ENCODE assay signal across 31 mouse cellular contexts in the genomic region with DNA sequence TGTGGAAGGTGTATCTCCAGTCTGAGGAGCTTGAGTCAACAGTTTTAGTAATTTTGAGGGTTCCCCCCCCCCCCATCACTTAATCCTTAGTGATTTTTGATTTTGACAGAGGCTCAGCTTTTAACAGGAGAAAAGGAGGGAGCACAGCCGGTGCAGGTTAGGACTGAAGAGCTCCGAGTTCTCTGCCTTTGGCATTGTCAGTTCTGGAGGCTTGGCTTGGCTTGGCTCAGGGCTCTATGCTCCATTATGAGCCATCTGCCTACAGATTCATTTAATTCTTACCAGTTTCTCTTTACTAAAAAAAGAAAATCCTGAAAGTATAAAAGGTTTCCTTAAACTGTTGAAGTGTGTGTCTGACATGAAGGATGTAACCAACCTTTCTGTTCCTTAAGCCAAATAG. TPM values are rescaled to one million over a fixed set of nuclear protein-coding genes. Genes with fewer than 3 reads are reported as not detected.
DNase-seq lines count a peak whose midpoint lies in the region; ATAC-seq and TF ChIP-seq lines count a peak whose summit lies in the region.
"Had no signal": no experiment of that assay in that cellular context is flagged by ENCODE, and none has a peak within 500 bp of the region (broad histone marks: within the 10 kb centered on the region; RNA-seq: fewer than 3 reads in every experiment).

No protein-coding gene starts in this region.

- no peak overlapping the region for H3K9ac ChIP-seq in forebrain, embryonic 15.5 days (replicated peaks)
- H3K9ac ChIP-seq in forebrain, embryonic 12.5 days, result no peak overlapping the region
- no peak overlapping the region for H3K9ac ChIP-seq in intestine, embryonic 15.5 days
- H3K9ac ChIP-seq: embryonic facial prominence, embryonic 12.5 days; heart, embryonic 13.5 days; hindbrain, embryonic 15.5 days; liver, embryonic 12.5 days; liver, postnatal 0 days; stomach, embryonic 15.5 days had no signal

- no peaks in the 10 kb centered on the region for H3K27me3 ChIP-seq in forebrain, embryonic 15.5 days
- no peaks in the 10 kb centered on the region for H3K27me3 ChIP-seq in forebrain, embryonic 12.5 days
- no peaks in the 10 kb centered on the region for H3K27me3 ChIP-seq in intestine, embryonic 15.5 days (replicated peaks)
- H3K27me3 ChIP-seq: CH12.LX; embryonic facial prominence, embryonic 12.5 days; heart, embryonic 13.5 days; hindbrain, embryonic 15.5 days; liver, embryonic 12.5 days; megakaryocyte, embryonic 14.5 days; stomach, embryonic 15.5 days had no signal

- no peak overlapping the region for H3K4me3 ChIP-seq in forebrain, embryonic 15.5 days
- no peak overlapping the region for H3K4me3 ChIP-seq in forebrain, embryonic 12.5 days (replicated peaks)
- H3K4me3 ChIP-seq in layer of hippocampus, adult 2 months, result no peak overlapping the region
- H3K4me3 ChIP-seq in intestine, embryonic 15.5 days (replicated peaks), result no peak overlapping the region
- H3K4me3 ChIP-seq: embryonic facial prominence, embryonic 12.5 days; gastrocnemius, adult 2 months; heart, embryonic 13.5 days; hindbrain, embryonic 10.5 days; hindbrain, embryonic 15.5 days; left cerebral cortex, adult 2 months; liver, embryonic 12.5 days; megakaryocyte, embryonic 14.5 days; stomach, embryonic 15.5 days had no signal

- no peak overlapping the region for H3K4me2 ChIP-seq in forebrain, embryonic 15.5 days (replicated peaks)
- no peak overlapping the region for H3K4me2 ChIP-seq in forebrain, embryonic 12.5 days
- no peak overlapping the region for H3K4me2 ChIP-seq in intestine, embryonic 15.5 days (replicated peaks)
- H3K4me2 ChIP-seq: embryonic facial prominence, embryonic 12.5 days; heart, embryonic 13.5 days; hindbrain, embryonic 15.5 days; liver, embryonic 12.5 days; stomach, embryonic 15.5 days had no signal

- ATAC-seq in forebrain, embryonic 15.5 days (replicated peaks), result no peak
- no peak for ATAC-seq in forebrain, embryonic 12.5 days (ENCODE audit: low FRiP score)
- no peak for ATAC-seq in intestine, embryonic 15.5 days
- ATAC-seq: activated CD4-positive, CD25-positive, alpha-beta regulatory T cell, adult 4 months; intestine, embryonic 16.5 days; liver, embryonic 12.5 days; liver, postnatal 0 days had no signal

- H3K27ac ChIP-seq in forebrain, embryonic 15.5 days (replicated peaks), result peak overlapping the region; percentile 62
- H3K27ac ChIP-seq in forebrain, embryonic 12.5 days, result no peak overlapping the region
- peak overlapping the region; percentile 18; the same call in 1 of the 2 replicates for H3K27ac ChIP-seq in layer of hippocampus, adult 2 months
- H3K27ac ChIP-seq in intestine, embryonic 15.5 days, result no peak overlapping the region
- H3K27ac ChIP-seq: embryonic facial prominence, embryonic 12.5 days; gastrocnemius, adult 2 months; heart, embryonic 13.5 days; hindbrain, embryonic 10.5 days; hindbrain, embryonic 15.5 days; left cerebral cortex, adult 2 months; liver, embryonic 12.5 days; stomach, embryonic 15.5 days had no signal

- no peak for DNase-seq in layer of hippocampus, adult 2 months (ENCODE audit: low spot score in 2 of 2)
- DNase-seq in layer of hippocampus, adult 8-10 months (ENCODE audit: low spot score in 2 of 2), result no peak
- DNase-seq in cerebellum, adult 8-10 months, result peak; percentile 32
- DNase-seq in cerebellum, postnatal 25 days, result peak; percentile 60 to 70
- DNase-seq in lung, postnatal 10 days, result no peak
- DNase-seq: adrenal gland, adult 2 months; embryo, embryonic 11 days; gastrocnemius, adult 2 months; gastrocnemius, postnatal 36 days; heart, postnatal 10 days; kidney, adult 8-10 months; kidney, postnatal 10 days; liver, postnatal 0 days; lung, postnatal 4 days; midbrain, embryonic 14.5 days; right cerebral cortex, postnatal 14 days; thymus, postnatal 14 days had no signal

- H3K9me3 ChIP-seq in forebrain, embryonic 15.5 days, result no peaks in the 10 kb centered on the region
- no peaks in the 10 kb centered on the region for H3K9me3 ChIP-seq in forebrain, embryonic 12.5 days
- H3K9me3 ChIP-seq in intestine, embryonic 15.5 days, result no peaks in the 10 kb centered on the region
- H3K9me3 ChIP-seq: embryonic facial prominence, embryonic 12.5 days; heart, embryonic 13.5 days; hindbrain, embryonic 10.5 days; hindbrain, embryonic 15.5 days; liver, embryonic 12.5 days; megakaryocyte, embryonic 14.5 days; stomach, embryonic 15.5 days had no signal

- TF ChIP-seq CTCF in layer of hippocampus, adult 2 months (conservative IDR thresholded peaks at IDR 0.05), result no peak

- no peaks in the 10 kb centered on the region for H3K36me3 ChIP-seq in forebrain, embryonic 15.5 days
- peaks cover 9% of the 10 kb centered on the region; the same call in 1 of the 2 replicates for H3K36me3 ChIP-seq in forebrain, embryonic 12.5 days (replicated peaks)
- H3K36me3 ChIP-seq in intestine, embryonic 15.5 days, result no peaks in the 10 kb centered on the region

- WGBS in forebrain, embryonic 15.5 days, result 76% methylated on average over 2 of the region's 2 CpGs
- WGBS in forebrain, embryonic 12.5 days, result 93% methylated on average over 2 of the region's 2 CpGs
- 87% methylated on average over 2 of the region's 2 CpGs for WGBS in intestine, embryonic 15.5 days

- peaks cover 9% of the 10 kb centered on the region; the same call in 1 of the 2 replicates for H3K4me1 ChIP-seq in forebrain, embryonic 15.5 days
- peaks cover 4% of the 10 kb centered on the region; the same call in 1 of the 2 replicates for H3K4me1 ChIP-seq in forebrain, embryonic 12.5 days
- no peaks in the 10 kb centered on the region for H3K4me1 ChIP-seq in intestine, embryonic 15.5 days (replicated peaks)
- H3K4me1 ChIP-seq: hindbrain, embryonic 15.5 days; liver, embryonic 12.5 days; megakaryocyte, embryonic 14.5 days had no signal

RNA-seq across cellular contexts. Expression of a gene that starts 9.2 kb away (rescaled TPM):
- polyA plus RNA-seq in forebrain, embryonic 15.5 days (2015; fragmentation: Nextera tagmentation; extraction: Ambion mirVana), result 15.3 and 19.3 TPM in 2 replicates
- polyA plus RNA-seq in forebrain, embryonic 12.5 days (2016; fragmentation: Nextera tagmentation; extraction: Ambion mirVana), result 7.5 and 7.8 TPM in 2 replicates
- total RNA-seq in layer of hippocampus, adult 2 months (2021), result 10 to 100 TPM; 13.6 to 15.7 TPM
- total RNA-seq in layer of hippocampus, adult 8-10 months (2022), result 10 to 100 TPM; 12.5 to 14.6 (median 13.5) TPM
- polyA plus RNA-seq in intestine, embryonic 15.5 days (2015; fragmentation: Nextera tagmentation; extraction: Ambion mirVana), result 6.8 and 8.5 TPM in 2 replicates

RNA-seq across cellular contexts. Expression of a gene that starts 48.8 kb away (rescaled TPM):
- 0.47 and 0.79 TPM in 2 replicates for polyA plus RNA-seq in forebrain, embryonic 15.5 days (2015; fragmentation: Nextera tagmentation; extraction: Ambion mirVana)
- 0.46 and 0.50 TPM in 2 replicates for polyA plus RNA-seq in forebrain, embryonic 12.5 days (2016; fragmentation: Nextera tagmentation; extraction: Ambion mirVana)
- total RNA-seq in layer of hippocampus, adult 2 months (2021), result under 1 TPM; 0.20 to 0.52 TPM
- under 1 TPM in 2 of 4 experiments, not detected in 2; 0.25 to 0.43 TPM for total RNA-seq in layer of hippocampus, adult 8-10 months (2022)
- polyA plus RNA-seq in intestine, embryonic 15.5 days (2015; fragmentation: Nextera tagmentation; extraction: Ambion mirVana), result 0.08 and 0.16 TPM in 2 replicates
- total RNA-seq: CH12.LX had no signal
- polyA plus RNA-seq: activated CD4-positive, CD25-positive, alpha-beta regulatory T cell, adult 4 months; liver, embryonic 12.5 days had no signal

RNA-seq across cellular contexts. Expression of a gene that starts 52.6 kb away (rescaled TPM):
- 7.7 and 8.4 TPM in 2 replicates for polyA plus RNA-seq in forebrain, embryonic 15.5 days (2015; fragmentation: Nextera tagmentation; extraction: Ambion mirVana)
- polyA plus RNA-seq in forebrain, embryonic 12.5 days (2016; fragmentation: Nextera tagmentation; extraction: Ambion mirVana), result 8.9 and 10.0 TPM in 2 replicates
- total RNA-seq in layer of hippocampus, adult 2 months (2021), result 1 to 10 TPM; 3.3 to 3.7 TPM
- total RNA-seq in layer of hippocampus, adult 8-10 months (2022), result 1 to 10 TPM; 2.4 to 4.2 (median 3.5) TPM
- 5.8 TPM in 2 replicates for polyA plus RNA-seq in intestine, embryonic 15.5 days (2015; fragmentation: Nextera tagmentation; extraction: Ambion mirVana)
- total RNA-seq: CH12.LX had no signal

Comparison
In these comparisons a context has a peak if more than half of its experiments do, and no peak if none do; other contexts are left out.
1. H3K27ac ChIP-seq: peak in forebrain, embryonic 15.5 days (single experiment) and layer of hippocampus, adult 2 months (single experiment); none in forebrain, embryonic 12.5 days (single experiment) and intestine, embryonic 15.5 days (single experiment).
2. DNase-seq: peak in cerebellum, adult 8-10 months (single experiment) and cerebellum, postnatal 25 days (2 of 2); none in layer of hippocampus, adult 2 months (0 of 2), layer of hippocampus, adult 8-10 months (0 of 2) and lung, postnatal 10 days (single experiment).